Mouse (Mus musculus) bone marrow, adult 2 months (tissue): ENCODE results near the gene Olfr668.

ENCODE experiments used
- CTCF ChIP-seq: fragments of 200-500 bp; IDR thresholded peaks from 2 replicates; pipeline ENCODE4 v1.5.1; 2011; ENCODE audit warnings: low read length, control low read depth; ENCODE audit not compliant: control insufficient read depth, insufficient read depth
- POLR2A ChIP-seq: fragments of 200-500 bp; IDR thresholded peaks from 2 replicates; pipeline ENCODE4 v1.6.1; 2011; ENCODE audit warnings: low read depth, mild to moderate bottlenecking, control low read depth, low read length, borderline replicate concordance; ENCODE audit not compliant: control insufficient read depth

DNA sequence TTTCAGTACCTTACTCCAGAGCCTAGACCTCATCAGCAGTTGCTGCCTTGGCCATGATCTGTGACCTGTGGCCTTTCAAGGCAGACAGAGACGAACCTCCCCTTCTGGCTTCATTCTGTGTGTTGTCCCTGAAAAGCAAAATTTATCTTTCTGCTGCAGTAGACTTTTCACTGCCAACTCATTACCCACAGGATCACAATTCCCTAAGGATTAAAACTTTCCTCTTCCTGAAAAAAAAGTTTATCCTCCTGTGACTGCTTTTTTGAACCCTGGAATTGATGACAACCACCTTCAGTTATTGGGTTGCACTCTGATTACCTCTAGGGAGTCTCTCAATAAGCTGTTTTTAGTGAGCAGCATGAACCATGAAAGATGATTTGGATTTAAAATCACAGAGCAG lies 34.7 kb upstream of the Olfr668 start, which contains the start of gene Olfr670:
- no peak for TF ChIP-seq POLR2A
- no peak for TF ChIP-seq CTCF
